Mouse (Mus musculus): Measurements from ENCODE around the gene Ppfia3. TPM values are rescaled to one million over a fixed set of nuclear protein-coding genes. Genes with fewer than 3 reads are reported as not detected.

The Ppfia3 gene
- polyA plus RNA-seq, 1 experiment from 2014 or later: 6.9 TPM

- Histone ChIP-seq H3K27ac (peak within 1 kb of the TSS; percentile 44; the same call in 1 of the 2 replicates), H3K4me3 (replicated peaks) (peak within 1 kb of the TSS; percentile 53), H3K36me3 (peaks cover 10% of the 10 kb centered on the region), H3K4me2 (replicated peaks) (peak within 1 kb of the TSS; percentile 99), H3K4me1 (replicated peaks) (peaks cover 24% of the 10 kb centered on the region), H3K9ac (peak within 1 kb of the TSS; percentile 56), H3K27me3 (replicated peaks) (peaks cover 14% of the 10 kb centered on the region), H3K9me3 (no peaks in the 10 kb centered on the region)
- whole genome bisulfite sequencing: 9% methylated on average over 28 of the region's 28 CpGs
- ATAC-seq: peak; percentile 85
Measured at GRCm38 (mm10) chr7:45370475-45371311, 3.9 kb upstream of the Ppfia3 start, which contains the start of gene Lin7b. Gene Lin7b (minus strand): TSS chr7:45370583.

- peak; percentile 1; the same call in 1 of the 2 replicates for ATAC-seq
- Histone ChIP-seq H3K4me1 (replicated peaks) (peaks cover 24% of the 10 kb centered on the region), H3K27ac (no peak overlapping the region), H3K4me2 (replicated peaks) (peak overlapping the region; percentile 99), H3K4me3 (replicated peaks) (peak overlapping the region; percentile 53), H3K9ac (peak overlapping the region; percentile 56), H3K9me3 (no peaks in the 10 kb centered on the region), H3K36me3 (peaks cover 7% of the 10 kb centered on the region; the same call in 1 of the 2 replicates), H3K27me3 (replicated peaks) (peaks cover 22% of the 10 kb centered on the region)
- WGBS: 8% methylated on average over 51 of the region's 52 CpGs
Measured at GRCm38 (mm10) chr7:45369836-45370474, 3.1 kb upstream of the Ppfia3 start.

GRCm38 (mm10) chr7:45369022-45369745 lies 2.4 kb upstream of the Ppfia3 start:
- Histone ChIP-seq H3K4me2 (replicated peaks) (peak overlapping the region; percentile 99), H3K4me3 (replicated peaks) (no peak overlapping the region), H3K4me1 (replicated peaks) (peaks cover 24% of the 10 kb centered on the region), H3K9ac (no peak overlapping the region), H3K27ac (no peak overlapping the region), H3K36me3 (peaks cover 7% of the 10 kb centered on the region; the same call in 1 of the 2 replicates), H3K27me3 (replicated peaks) (peaks cover 25% of the 10 kb centered on the region), H3K9me3 (no peaks in the 10 kb centered on the region)
- ATAC-seq: no peak
- WGBS: 73% methylated on average over 16 of the region's 16 CpGs

GRCm38 (mm10) chr7:45368178-45368577 lies 1.4 kb upstream of the Ppfia3 start:
- H3K9ac ChIP-seq: 0 out of 2 replicates have a peak overlapping the region, but pooled peaks have one; percentile 29
- WGBS: 84% methylated on average over 15 of the region's 15 CpGs
- peak overlapping the region; percentile 99 for H3K4me2 ChIP-seq (replicated peaks)
- H3K27me3 ChIP-seq (replicated peaks): peaks cover 28% of the 10 kb centered on the region
- ATAC-seq: no peak
- H3K9me3 ChIP-seq: no peaks in the 10 kb centered on the region
- peaks cover 7% of the 10 kb centered on the region; the same call in 1 of the 2 replicates for H3K36me3 ChIP-seq
- peak overlapping the region; percentile 59; the same call in 1 of the 2 replicates for H3K4me3 ChIP-seq (replicated peaks)
- H3K27ac ChIP-seq: no peak overlapping the region
- H3K4me1 ChIP-seq (replicated peaks): peaks cover 24% of the 10 kb centered on the region

- H3K9me3 ChIP-seq: no peaks in the 10 kb centered on the region
- WGBS: under 1% methylated on average over 70 of the region's 70 CpGs
- ATAC-seq: peak; percentile 88
Measured at GRCm38 (mm10) chr7:45367020-45367880, 431 bp upstream of the Ppfia3 start.

GRCm38 (mm10) chr7:45365742-45366651 lies 822 bp downstream of the Ppfia3 start:
- no peak for ATAC-seq
- Histone ChIP-seq H3K27ac (no peak overlapping the region), H3K9ac (peak overlapping the region; percentile 58), H3K4me3 (replicated peaks) (peak overlapping the region; percentile 59), H3K4me2 (replicated peaks) (peak overlapping the region; percentile 99), H3K36me3 (no peaks in the 10 kb centered on the region), H3K27me3 (replicated peaks) (peaks cover 38% of the 10 kb centered on the region), H3K4me1 (replicated peaks) (peaks cover 38% of the 10 kb centered on the region), H3K9me3 (no peaks in the 10 kb centered on the region)
- WGBS: 3% methylated on average over 35 of the region's 35 CpGs

More at GRCm38 (mm10) chr7:45367020-45367880, 431 bp upstream of the Ppfia3 start:
- H3K4me1 ChIP-seq (replicated peaks): peaks cover 29% of the 10 kb centered on the region
- H3K4me2 ChIP-seq (replicated peaks): peak overlapping the region; percentile 99
- H3K27me3 ChIP-seq (replicated peaks): peaks cover 29% of the 10 kb centered on the region
- peak overlapping the region; percentile 57; the same call in 1 of the 2 replicates for H3K27ac ChIP-seq
- peak overlapping the region; percentile 58 for H3K9ac ChIP-seq
- peaks cover 3% of the 10 kb centered on the region; the same call in 1 of the 2 replicates for H3K36me3 ChIP-seq
- peak overlapping the region; percentile 59 for H3K4me3 ChIP-seq (replicated peaks)

GRCm38 (mm10) chr7:45363983-45364382 lies 2.8 kb downstream of the Ppfia3 start:
- Histone ChIP-seq H3K4me2 (replicated peaks) (no peak overlapping the region), H3K9me3 (no peaks in the 10 kb centered on the region), H3K4me1 (replicated peaks) (peaks cover 34% of the 10 kb centered on the region), H3K9ac (no peak overlapping the region), H3K27me3 (replicated peaks) (peaks cover 44% of the 10 kb centered on the region), H3K27ac (no peak overlapping the region), H3K4me3 (replicated peaks) (no peak overlapping the region), H3K36me3 (no peaks in the 10 kb centered on the region)
- ATAC-seq: no peak
- 79% methylated on average over 2 of the region's 2 CpGs for WGBS

GRCm38 (mm10) chr7:45362801-45363200 lies 4.0 kb downstream of the Ppfia3 start:
- Histone ChIP-seq H3K27ac (no peak overlapping the region), H3K4me1 (replicated peaks) (peaks cover 30% of the 10 kb centered on the region), H3K4me3 (replicated peaks) (no peak overlapping the region), H3K9me3 (no peaks in the 10 kb centered on the region), H3K27me3 (replicated peaks) (peaks cover 39% of the 10 kb centered on the region), H3K4me2 (replicated peaks) (no peak overlapping the region; the same call in 1 of the 2 replicates), H3K9ac (no peak overlapping the region), H3K36me3 (no peaks in the 10 kb centered on the region)
- WGBS: 4% methylated on average over 13 of the region's 13 CpGs
- ATAC-seq: peak; percentile 23

- Histone ChIP-seq H3K9ac (peak overlapping the region; percentile 43), H3K4me3 (replicated peaks) (peak overlapping the region; percentile 47), H3K4me2 (replicated peaks) (peak overlapping the region; percentile 95), H3K9me3 (no peaks in the 10 kb centered on the region), H3K4me1 (replicated peaks) (peaks cover 21% of the 10 kb centered on the region), H3K27me3 (replicated peaks) (peaks cover 39% of the 10 kb centered on the region), H3K27ac (no peak overlapping the region), H3K36me3 (no peaks in the 10 kb centered on the region)
- WGBS: under 1% methylated on average over 43 of the region's 43 CpGs
- peak; percentile 82 for ATAC-seq
Measured at GRCm38 (mm10) chr7:45361243-45361804, 5.5 kb downstream of the Ppfia3 start.

GRCm38 (mm10) chr7:45360404-45361125 lies 6.3 kb downstream of the Ppfia3 start:
- H3K27me3 ChIP-seq (replicated peaks): peaks cover 34% of the 10 kb centered on the region
- ATAC-seq: 0 out of 2 replicates have a peak, but pooled peaks have one; percentile 0
- no peak overlapping the region for H3K9ac ChIP-seq
- 50% methylated on average over 18 of the region's 18 CpGs for WGBS
- no peaks in the 10 kb centered on the region for H3K36me3 ChIP-seq
- H3K4me2 ChIP-seq (replicated peaks): peak overlapping the region; percentile 95
- H3K4me3 ChIP-seq (replicated peaks): no peak overlapping the region
- no peak overlapping the region for H3K27ac ChIP-seq
- peaks cover 15% of the 10 kb centered on the region for H3K4me1 ChIP-seq (replicated peaks)
- no peaks in the 10 kb centered on the region for H3K9me3 ChIP-seq

Measured in intestine, embryonic 15.5 days (tissue).